Mouse (Mus musculus) WW6 (cell line): ENCODE data around the gene Asah2.
"Not testable (repeated sequence)": the region's sequence is repeated elsewhere in the genome, so short reads cannot be mapped to it uniquely, and the experiment has no call there.

Experiments used
- DNase-seq: peaks from one replicate; pipeline ENCODE4 v3.0.0-alpha.2; 2013; ENCODE audit warnings: low read depth, low spot score

The Asah2 gene

GRCm38 (mm10) chr19:32102976-32103300 is 5.1 kb downstream of the Asah2 start:
- no peak for DNase-seq

GRCm38 (mm10) chr19:32102294-32102975 is 5.6 kb downstream of the Asah2 start:
- no peak for DNase-seq

GRCm38 (mm10) chr19:32098582-32098981 is 9.4 kb downstream of the Asah2 start:
- no peak for DNase-seq

- no peak for DNase-seq
These were observed 15.7 kb downstream of the Asah2 start for GRCm38 (mm10) chr19:32092358-32092757.

GRCm38 (mm10) chr19:32090804-32091203 is 17.2 kb downstream of the Asah2 start:
- no peak for DNase-seq

GRCm38 (mm10) chr19:32088570-32088969 is 19.4 kb downstream of the Asah2 start:
- DNase-seq = no peak

GRCm38 (mm10) chr19:32087736-32088470 is 20.1 kb downstream of the Asah2 start:
- no peak for DNase-seq

- DNase-seq = not testable (repeated sequence)
These were observed 23.2 kb downstream of the Asah2 start for GRCm38 (mm10) chr19:32084813-32085212.

- no peak for DNase-seq
These were observed 37.7 kb downstream of the Asah2 start for GRCm38 (mm10) chr19:32070340-32070739.

GRCm38 (mm10) chr19:32069598-32069997 is 38.4 kb downstream of the Asah2 start:
- DNase-seq = no peak

GRCm38 (mm10) chr19:32067669-32068068 is 40.3 kb downstream of the Asah2 start:
- no peak for DNase-seq

GRCm38 (mm10) chr19:32061294-32061693 is 46.7 kb downstream of the Asah2 start:
- DNase-seq = no peak

- no peak for DNase-seq
These were observed 51.8 kb downstream of the Asah2 start for GRCm38 (mm10) chr19:32056252-32056651.

- DNase-seq = no peak
These were observed 52.3 kb downstream of the Asah2 start for GRCm38 (mm10) chr19:32055725-32056124.

- DNase-seq = no peak
These were observed 56.8 kb downstream of the Asah2 start for GRCm38 (mm10) chr19:32051251-32051650.

- DNase-seq = no peak
These were observed 75.1 kb downstream of the Asah2 start for GRCm38 (mm10) chr19:32032881-32033280.

GRCm38 (mm10) chr19:32030430-32030829 is 77.6 kb downstream of the Asah2 start:
- DNase-seq = no peak

GRCm38 (mm10) chr19:32025443-32025842 is 82.6 kb downstream of the Asah2 start:
- DNase-seq = no peak

GRCm38 (mm10) chr19:32019722-32020121 is 88.3 kb downstream of the Asah2 start:
- no peak for DNase-seq

- no peak for DNase-seq
These were observed 89.4 kb downstream of the Asah2 start for GRCm38 (mm10) chr19:32018585-32018984.

GRCm38 (mm10) chr19:32018053-32018452 is 90.0 kb downstream of the Asah2 start:
- no peak for DNase-seq

GRCm38 (mm10) chr19:32002623-32003022 is 105.4 kb downstream of the Asah2 start:
- no peak for DNase-seq

GRCm38 (mm10) chr19:31996916-31997315 is 111.1 kb downstream of the Asah2 start:
- no peak for DNase-seq
